Mouse (Mus musculus) G1E (cell line): Measurements from ENCODE around the gene Nox4.

Source experiments
- CTCF ChIP-seq: IDR thresholded peaks from 2 replicates; pipeline ENCODE4 v1.5.1; 2012; ENCODE audit warnings: low read depth, low read length, inconsistent platforms, mixed read lengths
- TAL1 ChIP-seq: conservative IDR thresholded peaks from 2 replicates; pipeline ENCODE4 v1.6.1; 2012; ENCODE audit warnings: low read depth, low read length, inconsistent platforms, mixed read lengths

DNA sequence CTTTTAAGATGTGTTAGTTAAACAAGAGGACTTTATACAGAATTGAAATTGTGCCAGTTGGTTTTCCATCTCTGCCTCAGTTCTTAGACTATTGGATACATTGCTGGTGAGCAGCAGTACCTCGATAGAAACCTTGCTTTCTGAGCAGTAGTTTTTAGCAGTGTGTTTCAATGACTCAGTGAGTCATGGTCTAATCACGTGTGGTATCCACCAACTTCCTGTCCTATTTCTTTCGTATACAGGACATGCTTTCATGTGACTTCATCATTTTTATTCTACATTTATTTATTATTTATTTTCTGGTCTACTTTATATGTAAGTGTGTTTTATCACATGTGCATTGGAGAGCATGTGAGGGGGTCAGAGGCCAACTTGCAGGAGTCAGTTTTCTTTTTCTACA is 99.7 kb downstream of the Nox4 start:
- TF ChIP-seq CTCF (no peak), TAL1 (no peak)
